Mouse (Mus musculus) brain, adult 2 months (tissue): Measurements from ENCODE around the gene Txndc12.
A peak's percentile ranks its signal among the peaks of the same experiment; 100 is the strongest.

Experiments
- DNase-seq: peaks from one replicate; pipeline ENCODE4 v3.0.0; 2011; ENCODE audit warnings: low read depth, low spot score

The Txndc12 gene

DNA sequence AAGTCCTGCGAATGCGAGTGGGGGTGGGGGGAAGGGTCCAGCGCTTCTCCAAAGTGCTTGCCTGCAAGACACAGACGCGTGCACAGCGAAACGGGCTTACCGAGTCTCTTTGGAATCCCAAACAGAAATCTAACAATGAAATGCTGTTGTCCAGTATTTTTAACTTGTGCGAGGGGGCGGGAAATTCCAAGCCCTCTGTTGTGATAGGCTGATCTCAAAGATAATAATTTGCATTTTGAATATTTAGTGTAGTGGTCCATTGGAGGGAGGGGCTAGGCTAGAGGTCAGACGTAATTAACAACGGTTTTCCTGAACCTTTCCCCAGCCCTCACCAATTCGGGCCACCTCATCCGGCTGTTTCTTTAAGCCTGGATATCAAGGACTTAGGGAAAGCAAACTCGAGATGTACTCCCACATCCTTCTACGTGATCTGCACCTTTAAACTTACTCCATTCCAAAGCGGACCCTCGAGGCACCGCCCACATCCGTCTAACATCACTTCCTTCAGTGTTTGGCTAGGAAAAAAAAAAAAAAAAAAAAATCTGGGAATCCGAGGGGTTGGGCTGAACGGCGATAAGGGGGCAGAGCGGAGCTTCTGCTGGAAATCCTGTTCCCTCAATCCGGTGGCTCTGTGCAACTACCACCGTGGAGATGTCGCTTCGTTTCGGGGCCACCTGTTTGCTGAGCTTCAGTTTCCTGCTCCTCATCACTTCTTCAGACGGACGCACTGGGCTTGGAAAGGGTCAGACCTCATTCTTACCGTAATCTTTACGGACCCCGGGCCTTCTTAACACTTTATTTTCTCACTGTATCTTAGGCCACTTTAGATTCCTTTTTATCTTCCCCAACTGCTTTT, at the start of gene Txndc12:
Txndc12 (plus strand) TSS at position 487 of the 856 bp plus-strand sequence.
- peak; percentile 96 for DNase-seq

- DNase-seq: peak; percentile 27
These were observed 45.0 kb upstream of the Txndc12 start for GRCm38 (mm10) chr4:108789258-108789936.

DNA sequence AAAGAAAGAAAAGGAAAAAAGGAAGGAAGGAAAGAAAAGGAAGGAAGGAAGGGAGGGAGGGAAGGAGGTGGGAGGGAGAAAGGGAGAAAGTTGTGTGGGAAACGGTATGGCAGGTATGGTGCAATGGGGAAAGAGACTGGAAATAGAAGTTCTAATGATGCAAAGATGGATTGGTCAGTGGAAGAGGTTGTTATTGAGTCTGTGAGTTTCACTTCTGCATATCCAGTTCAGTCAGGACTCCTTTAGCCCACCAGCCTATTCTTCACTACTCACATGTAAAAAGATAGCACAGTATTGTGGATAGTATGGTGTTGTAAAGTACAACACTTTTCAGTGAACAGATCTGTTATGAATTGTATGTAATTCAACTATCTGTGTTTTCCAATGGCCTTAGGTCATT, 43.9 kb upstream of the Txndc12 start:
- DNase-seq: no peak

DNA sequence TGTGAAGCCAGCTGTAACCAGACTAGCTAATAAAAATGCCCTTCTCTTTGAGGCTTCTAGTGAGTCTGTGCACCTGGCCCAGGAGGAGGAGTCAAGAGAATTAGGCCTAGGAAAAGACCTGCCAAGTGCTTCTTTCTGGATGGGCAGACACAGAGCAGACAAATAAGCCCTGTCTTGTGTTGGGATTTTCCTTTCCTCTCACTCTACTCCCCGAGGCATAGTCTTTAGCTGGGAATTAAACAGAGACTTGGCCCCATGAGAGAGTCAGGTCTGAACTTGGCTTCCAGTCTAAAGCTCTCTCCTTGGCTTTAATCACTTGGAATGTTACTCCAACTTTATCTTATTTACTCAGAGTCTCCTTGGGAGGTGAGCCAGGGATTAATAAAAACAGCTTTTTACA, 40.5 kb upstream of the Txndc12 start:
- DNase-seq: no peak

DNA sequence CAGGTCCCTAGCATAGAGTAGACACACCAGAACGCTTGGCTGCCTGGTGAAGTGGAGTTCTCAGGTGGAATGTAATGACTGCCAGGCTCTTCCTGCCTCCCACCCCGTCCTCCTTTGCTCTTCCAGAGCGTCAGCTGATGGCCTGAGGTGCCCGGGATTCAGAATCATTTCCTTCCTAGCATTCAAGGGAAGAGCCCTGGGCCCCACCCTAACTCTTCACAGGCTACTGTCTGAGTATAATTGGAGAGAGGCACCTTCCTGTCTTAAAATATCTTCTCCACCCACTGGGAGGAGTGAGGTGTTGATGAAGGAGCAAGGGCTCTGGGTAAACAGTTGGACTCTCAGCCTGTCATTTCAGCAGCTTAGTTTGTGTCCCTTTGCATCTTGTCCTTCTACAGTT, 37.7 kb upstream of the Txndc12 start:
- peak; percentile 11 for DNase-seq

DNA sequence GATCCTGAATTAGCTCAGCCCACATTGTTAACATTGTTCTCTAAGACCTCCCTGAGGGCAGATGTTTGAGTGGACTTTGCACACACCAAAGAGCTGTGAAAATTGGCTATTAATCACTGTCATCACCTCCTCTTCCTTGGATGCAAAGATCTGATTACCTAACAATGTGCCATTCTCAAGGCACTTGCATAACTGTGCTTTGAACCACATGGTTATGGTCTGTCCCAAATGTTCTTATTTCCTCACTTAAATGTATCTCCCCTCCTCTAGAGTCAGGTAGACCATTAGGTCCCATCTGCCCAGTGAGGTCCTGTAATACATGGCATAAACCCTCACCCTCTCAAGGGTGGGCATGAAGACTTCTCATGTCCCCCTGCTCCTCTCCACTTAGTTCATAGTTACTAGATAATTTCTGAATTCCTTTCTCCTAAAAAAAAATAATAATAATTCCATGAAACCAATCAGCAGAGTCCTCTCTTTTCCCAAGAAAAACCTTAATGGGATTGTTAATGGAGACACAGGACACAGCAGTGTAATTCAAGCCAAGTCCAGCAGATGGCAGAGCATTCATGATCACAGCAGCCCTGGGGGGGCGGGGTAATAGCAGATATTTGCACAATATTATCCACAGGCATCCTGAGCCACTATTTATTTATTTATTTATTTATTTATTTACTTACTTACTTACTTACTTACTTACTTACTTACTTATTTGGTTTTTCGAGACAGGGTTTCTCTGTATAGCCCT, 36.1 kb upstream of the Txndc12 start:
- DNase-seq: peak; percentile 85

DNA sequence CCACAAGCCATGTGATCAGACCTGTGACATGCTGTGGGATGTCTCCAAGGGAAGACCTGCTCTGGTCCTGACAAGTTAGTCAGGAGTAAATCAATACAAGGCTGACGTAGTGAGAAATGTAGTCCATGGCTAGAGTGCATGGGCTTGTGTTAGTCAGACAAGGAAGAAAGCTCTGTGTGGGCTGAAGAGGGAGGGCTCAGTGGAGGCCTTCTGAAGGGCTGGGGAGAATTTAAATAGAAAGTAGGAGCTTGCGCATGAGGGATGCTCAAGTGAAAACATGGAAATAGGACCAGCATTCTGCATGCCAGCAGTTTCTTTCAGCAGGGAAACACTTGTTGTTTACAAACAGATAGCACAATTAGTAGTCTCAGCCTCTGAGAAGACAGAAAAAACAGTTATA, 30.9 kb upstream of the Txndc12 start:
- peak; percentile 59 for DNase-seq

DNA sequence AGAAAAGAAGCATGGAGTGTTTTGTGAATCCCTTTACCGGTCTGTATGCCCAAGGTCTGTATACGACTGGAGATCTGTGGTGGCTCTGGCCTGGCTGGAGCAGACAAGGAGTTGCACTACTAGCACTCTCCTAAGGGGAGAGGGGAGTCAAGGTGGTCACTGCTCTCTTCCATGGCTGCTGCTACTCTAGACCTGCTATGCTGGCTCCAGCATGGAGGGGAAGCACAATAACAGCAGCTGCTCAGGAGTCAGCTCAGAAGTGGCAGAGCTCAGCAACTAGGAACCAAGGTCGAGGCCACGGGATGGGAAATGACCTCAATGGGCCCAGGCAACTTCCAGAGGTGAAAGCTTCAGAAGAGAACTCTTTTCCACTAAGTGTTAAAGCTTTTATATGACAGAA, 23.3 kb upstream of the Txndc12 start:
- DNase-seq: no peak

DNA sequence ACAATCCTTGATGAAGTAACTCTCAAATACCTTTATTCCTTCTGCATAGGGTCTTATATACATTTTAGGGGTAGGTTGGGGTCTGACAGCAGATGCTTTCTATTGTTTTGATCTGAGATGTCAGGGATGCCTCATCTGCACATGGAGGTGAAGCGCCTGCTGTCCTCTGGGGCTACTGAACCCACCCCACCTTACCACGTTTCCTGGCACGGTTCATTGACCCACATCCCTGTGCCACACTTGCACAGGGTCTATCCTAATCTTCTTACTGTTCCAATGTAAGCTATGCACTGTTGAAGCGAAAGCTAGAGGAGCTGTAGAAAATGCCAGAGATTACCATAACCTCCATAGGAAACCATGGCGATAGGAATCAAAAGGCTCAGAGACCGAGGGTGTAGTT, 22.9 kb upstream of the Txndc12 start:
- DNase-seq: no peak

GRCm38 (mm10) chr4:108825677-108826076, 8.7 kb upstream of the Txndc12 start:
- DNase-seq: no peak

GRCm38 (mm10) chr4:108826096-108826495, 8.3 kb upstream of the Txndc12 start:
- DNase-seq: no peak

GRCm38 (mm10) chr4:108826643-108827042, 7.8 kb upstream of the Txndc12 start:
- no peak for DNase-seq

GRCm38 (mm10) chr4:108830698-108831097, 3.7 kb upstream of the Txndc12 start:
- DNase-seq: peak; percentile 62

- peak; percentile 97 for DNase-seq
These were observed 1.2 kb upstream of the Txndc12 start, which contains the start of gene Btf3l4 for GRCm38 (mm10) chr4:108832916-108833827. Gene Btf3l4 (minus strand): TSS chr4:108833614.

DNA sequence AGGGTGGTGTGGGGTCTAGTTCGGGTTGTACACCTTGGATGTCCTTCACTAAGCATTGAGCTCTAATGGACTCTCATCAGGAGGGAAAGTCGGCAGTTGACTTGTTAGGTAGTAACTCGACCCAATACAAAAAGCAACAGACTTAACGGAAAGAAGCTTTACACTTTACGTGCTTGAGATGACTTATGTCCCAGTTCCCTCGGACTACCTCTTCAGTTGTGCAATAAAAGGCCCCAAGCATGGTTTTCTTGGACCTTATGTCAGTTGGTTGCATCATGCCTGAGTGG, 630 bp upstream of the Txndc12 start:
- no peak for DNase-seq

- peak; percentile 14 for DNase-seq
These were observed 540 bp downstream of the Txndc12 start for GRCm38 (mm10) chr4:108834971-108835311.

GRCm38 (mm10) chr4:108835496-108835895, 1.1 kb downstream of the Txndc12 start:
- DNase-seq: no peak

DNA sequence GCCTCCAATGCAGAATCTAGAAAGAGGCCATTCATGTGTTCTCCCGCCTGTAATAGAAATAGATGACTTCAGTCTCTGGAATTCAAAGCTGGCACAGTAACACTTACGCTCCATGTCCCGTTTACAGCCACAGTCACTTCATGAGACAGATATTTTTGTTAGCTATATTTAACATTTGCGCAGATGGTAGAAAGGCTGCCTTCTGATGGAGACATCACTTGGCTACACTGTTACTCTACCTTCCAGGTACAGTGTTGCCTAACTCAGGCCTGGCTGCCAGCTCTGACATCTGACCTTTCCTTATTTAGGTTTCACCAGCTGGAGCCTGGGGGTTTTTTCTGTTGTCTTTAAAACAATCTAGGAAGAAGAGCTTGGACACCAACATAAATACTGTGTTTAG, 3.6 kb downstream of the Txndc12 start:
- peak; percentile 91 for DNase-seq

GRCm38 (mm10) chr4:108841920-108842578, 7.6 kb downstream of the Txndc12 start:
- no peak for DNase-seq

DNA sequence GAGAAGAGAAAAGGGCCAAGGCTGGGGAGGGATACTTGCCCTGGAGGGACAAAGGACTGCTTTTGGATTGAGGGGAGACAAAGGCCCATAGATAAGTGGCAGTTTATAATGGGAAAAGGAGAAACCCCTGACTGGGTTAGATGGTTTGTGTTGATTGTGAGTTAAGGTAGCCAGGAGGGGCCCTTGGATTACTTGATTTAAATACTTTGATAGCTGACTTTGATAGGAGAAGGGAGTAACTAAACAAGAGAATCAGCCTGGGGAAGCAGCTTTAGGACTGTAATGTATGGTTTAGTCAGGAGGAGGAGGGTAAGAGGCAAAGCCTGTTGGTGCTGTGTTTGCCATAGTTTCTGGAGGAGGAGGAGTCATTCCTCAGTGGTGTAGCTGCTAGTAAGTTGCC, 8.9 kb downstream of the Txndc12 start:
- no peak for DNase-seq
